Mouse (Mus musculus): ENCODE data around the gene Eno3. TPM values are rescaled to one million over a fixed set of nuclear protein-coding genes. Genes with fewer than 3 reads are reported as not detected.

The Eno3 gene
- polyA plus RNA-seq (2015; fragmentation: Nextera tagmentation; extraction: Ambion mirVana), result 18.3 and 19.7 TPM in 2 replicates

GRCm38 (mm10) chr11:70656964-70657363, at the start of gene Eno3:
Gene Eno3, plus strand, starts transcription at chr11:70657202.
- 12% methylated on average over 3 of the region's 3 CpGs for WGBS
- Histone ChIP-seq H3K4me3 (peak within 1 kb of the TSS; percentile 100), H3K4me2 (peak within 1 kb of the TSS; percentile 97), H3K4me1 (peaks cover 46% of the 10 kb centered on the region), H3K36me3 (peaks cover 24% of the 10 kb centered on the region), H3K27ac (peak within 1 kb of the TSS; percentile 97), H3K9ac (peak within 1 kb of the TSS; percentile 100), H3K27me3 (no peaks in the 10 kb centered on the region), H3K9me3 (no peaks in the 10 kb centered on the region)
- no peak for ATAC-seq (ENCODE audit: insufficient number of reproducible peaks, insufficient read depth, low FRiP score, low TSS enrichment, low read depth)

DNA sequence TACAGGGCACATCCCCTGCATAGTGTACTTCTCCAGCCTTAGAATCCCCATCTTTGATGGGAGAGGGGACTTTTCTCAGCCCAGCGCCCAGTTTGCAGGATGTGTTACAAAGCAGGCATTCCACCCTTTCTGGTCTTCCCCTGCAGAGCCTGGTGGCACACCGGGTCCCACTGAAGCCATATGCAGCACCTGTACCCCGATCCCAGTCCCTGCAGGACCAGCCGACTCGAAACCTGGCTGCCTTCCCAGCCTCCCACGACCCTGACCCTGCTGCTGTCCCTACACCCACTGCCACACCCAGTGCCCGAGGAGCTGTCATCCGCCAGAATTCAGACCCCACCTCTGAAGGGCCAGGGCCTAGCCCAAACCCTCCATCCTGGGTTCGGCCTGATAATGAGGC, 49.4 kb upstream of the Eno3 start:
- H3K4me2 ChIP-seq, result no peak overlapping the region
- H3K36me3 ChIP-seq, result peaks cover 95% of the 10 kb centered on the region

DNA sequence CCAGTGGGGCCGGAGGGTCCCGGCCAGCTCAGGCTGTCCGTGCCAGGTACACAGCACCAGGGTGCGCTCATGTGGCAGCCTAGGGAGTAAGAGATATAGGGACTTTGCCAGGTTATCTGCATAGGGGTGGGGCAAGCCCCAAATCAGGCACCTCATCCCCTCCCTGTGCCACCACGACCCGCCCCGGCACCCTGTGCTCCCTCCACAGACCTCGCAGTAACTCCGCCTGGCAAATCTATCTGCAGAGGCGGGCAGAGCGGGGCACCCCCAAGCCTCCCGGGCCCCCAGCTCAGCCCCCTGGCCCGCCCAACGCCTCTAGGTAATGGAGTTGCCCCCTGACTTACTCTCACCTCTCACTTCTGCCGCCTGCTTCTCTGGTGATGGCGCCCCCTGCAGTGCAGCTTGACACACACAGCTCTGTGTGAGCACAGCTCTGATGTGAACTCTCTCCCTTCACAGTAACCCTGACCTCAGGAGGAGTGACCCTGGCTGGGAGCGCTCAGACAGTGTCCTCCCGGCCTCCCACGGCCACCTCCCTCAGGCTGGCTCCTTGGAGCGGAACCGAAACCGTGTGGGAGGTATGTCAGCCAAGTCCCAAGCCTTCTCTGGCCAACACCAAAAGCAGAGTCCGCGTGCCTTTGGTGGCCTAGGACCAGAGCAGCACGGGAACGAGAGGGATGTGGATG, 48.5 kb upstream of the Eno3 start:
- H3K4me1 ChIP-seq, result no peaks in the 10 kb centered on the region
- 88% methylated on average over 26 of the region's 26 CpGs for WGBS
- no peaks in the 10 kb centered on the region for H3K27me3 ChIP-seq
- H3K36me3 ChIP-seq, result peaks cover 95% of the 10 kb centered on the region
- H3K4me3 ChIP-seq, result no peak overlapping the region
- H3K9ac ChIP-seq, result no peak overlapping the region
- H3K27ac ChIP-seq, result no peak overlapping the region
- H3K9me3 ChIP-seq, result no peaks in the 10 kb centered on the region
- ATAC-seq (ENCODE audit: insufficient number of reproducible peaks, insufficient read depth, low FRiP score, low TSS enrichment, low read depth), result no peak
- H3K4me2 ChIP-seq, result no peak overlapping the region

More for the DNA sequence above, 49.4 kb upstream of the Eno3 start:
- no peak for ATAC-seq (ENCODE audit: insufficient number of reproducible peaks, insufficient read depth, low FRiP score, low TSS enrichment, low read depth)
- H3K27me3 ChIP-seq, result no peaks in the 10 kb centered on the region
- no peak overlapping the region for H3K9ac ChIP-seq
- 87% methylated on average over 9 of the region's 9 CpGs for WGBS
- H3K4me3 ChIP-seq, result no peak overlapping the region
- no peaks in the 10 kb centered on the region for H3K4me1 ChIP-seq
- H3K9me3 ChIP-seq, result no peaks in the 10 kb centered on the region
- H3K27ac ChIP-seq, result no peak overlapping the region

DNA sequence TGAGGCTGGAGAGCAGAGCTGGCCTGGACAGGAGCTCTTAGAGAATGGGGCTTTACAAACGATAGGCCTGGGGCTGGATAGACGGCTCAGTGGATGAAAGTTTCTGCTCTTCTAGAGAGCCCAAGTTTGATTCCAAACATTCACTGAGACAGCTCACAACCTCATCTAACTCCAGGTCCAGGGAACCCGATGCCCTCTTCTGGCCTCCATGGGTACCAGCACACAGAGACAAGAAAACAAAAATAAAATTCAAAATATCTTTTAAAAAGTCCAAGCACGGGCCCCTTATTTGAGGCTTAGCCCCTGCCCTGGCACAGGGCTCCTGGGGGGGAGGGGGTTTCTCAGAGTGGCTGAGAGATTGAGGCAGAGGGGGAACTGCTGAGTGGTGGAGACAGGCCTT, 46.2 kb upstream of the Eno3 start:
- H3K9me3 ChIP-seq, result no peaks in the 10 kb centered on the region
- no peaks in the 10 kb centered on the region for H3K27me3 ChIP-seq
- WGBS, result 87% methylated on average over 4 of the region's 4 CpGs
- no peak for ATAC-seq (ENCODE audit: insufficient number of reproducible peaks, insufficient read depth, low FRiP score, low TSS enrichment, low read depth)
- H3K9ac ChIP-seq, result no peak overlapping the region
- peaks cover 75% of the 10 kb centered on the region for H3K36me3 ChIP-seq
- no peak overlapping the region for H3K4me3 ChIP-seq
- H3K4me2 ChIP-seq, result no peak overlapping the region
- H3K4me1 ChIP-seq, result peaks cover 13% of the 10 kb centered on the region
- H3K27ac ChIP-seq, result no peak overlapping the region

- no peak overlapping the region for H3K27ac ChIP-seq
- H3K9me3 ChIP-seq, result no peaks in the 10 kb centered on the region
- no peak overlapping the region for H3K9ac ChIP-seq
- 83% methylated on average over 7 of the region's 7 CpGs for WGBS
- H3K27me3 ChIP-seq, result peaks cover 7% of the 10 kb centered on the region; the same call in 1 of the 2 replicates
- no peak for ATAC-seq (ENCODE audit: insufficient number of reproducible peaks, insufficient read depth, low FRiP score, low TSS enrichment, low read depth)
- H3K4me2 ChIP-seq, result no peak overlapping the region
- peaks cover 18% of the 10 kb centered on the region for H3K4me1 ChIP-seq
- peaks cover 58% of the 10 kb centered on the region for H3K36me3 ChIP-seq
- H3K4me3 ChIP-seq, result no peak overlapping the region
Observed at GRCm38 (mm10) chr11:70612505-70612904, 44.5 kb upstream of the Eno3 start.

GRCm38 (mm10) chr11:70615074-70615473, 41.9 kb upstream of the Eno3 start:
- Histone ChIP-seq H3K4me1 (peaks cover 18% of the 10 kb centered on the region), H3K9ac (peak overlapping the region; percentile 67), H3K4me2 (peak overlapping the region; percentile 77), H3K4me3 (peak overlapping the region; percentile 42), H3K27ac (peak overlapping the region; percentile 28; the same call in 1 of the 2 replicates), H3K27me3 (peaks cover 7% of the 10 kb centered on the region; the same call in 1 of the 2 replicates), H3K9me3 (no peaks in the 10 kb centered on the region), H3K36me3 (peaks cover 32% of the 10 kb centered on the region)
- peak; percentile 52; the same call in 1 of the 2 replicates for ATAC-seq (ENCODE audit: insufficient number of reproducible peaks, insufficient read depth, low FRiP score, low TSS enrichment, low read depth)
- 4% methylated on average over 17 of the region's 17 CpGs for WGBS

DNA sequence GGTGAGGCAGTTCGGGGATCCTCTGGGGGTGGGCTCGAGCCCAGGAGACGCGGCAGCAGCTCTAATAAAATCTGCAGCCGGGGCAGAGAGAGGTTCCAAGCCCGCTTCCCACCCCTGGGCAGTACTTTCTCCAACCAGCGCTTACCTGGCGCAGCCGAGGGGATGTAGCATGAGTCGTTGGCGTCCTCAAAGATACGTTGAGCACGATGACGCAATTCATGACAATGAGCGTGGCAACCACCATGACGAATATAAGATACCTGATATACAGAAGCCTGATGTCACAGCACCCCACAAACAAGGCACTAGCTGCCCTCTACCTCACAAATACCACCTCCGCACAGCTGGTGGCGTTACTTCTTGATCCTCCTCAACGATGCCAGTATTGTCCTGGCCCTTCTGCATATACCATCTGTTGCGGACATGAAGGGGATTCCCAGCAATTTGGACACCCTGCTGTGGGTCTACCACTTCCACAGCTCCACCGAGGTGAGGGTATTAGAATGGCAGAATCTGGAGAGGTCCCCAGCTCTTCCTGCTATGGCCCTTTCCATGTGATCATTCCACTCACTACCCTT, 41.4 kb upstream of the Eno3 start, which contains the start of gene 4930544D05Rik:
Gene 4930544D05Rik (plus strand): TSS at position 333 of the 578 bp plus-strand sequence.
- peak within 1 kb of the TSS; percentile 28; the same call in 1 of the 2 replicates for H3K27ac ChIP-seq
- peaks cover 18% of the 10 kb centered on the region for H3K4me1 ChIP-seq
- no peak for ATAC-seq (ENCODE audit: insufficient number of reproducible peaks, insufficient read depth, low FRiP score, low TSS enrichment, low read depth)
- H3K27me3 ChIP-seq, result peaks cover 7% of the 10 kb centered on the region; the same call in 1 of the 2 replicates
- peak within 1 kb of the TSS; percentile 77 for H3K4me2 ChIP-seq
- peaks cover 27% of the 10 kb centered on the region for H3K36me3 ChIP-seq
- H3K9me3 ChIP-seq, result no peaks in the 10 kb centered on the region
- 14% methylated on average over 21 of the region's 21 CpGs for WGBS
- H3K9ac ChIP-seq, result peak within 1 kb of the TSS; percentile 67
- H3K4me3 ChIP-seq, result peak within 1 kb of the TSS; percentile 42

GRCm38 (mm10) chr11:70619101-70619500, 37.9 kb upstream of the Eno3 start, which contains the start of gene Chrne:
Gene Chrne, minus strand, starts transcription at chr11:70619216.
- Histone ChIP-seq H3K27ac (no peak within 1 kb of the TSS), H3K36me3 (no peaks in the 10 kb centered on the region), H3K9me3 (no peaks in the 10 kb centered on the region), H3K4me2 (no peak within 1 kb of the TSS), H3K27me3 (peaks cover 7% of the 10 kb centered on the region; the same call in 1 of the 2 replicates), H3K4me1 (peaks cover 18% of the 10 kb centered on the region), H3K4me3 (no peak within 1 kb of the TSS), H3K9ac (no peak within 1 kb of the TSS)
- ATAC-seq (ENCODE audit: insufficient number of reproducible peaks, insufficient read depth, low FRiP score, low TSS enrichment, low read depth), result no peak
- WGBS, result 43% methylated on average over 1 of the region's 1 CpGs

DNA sequence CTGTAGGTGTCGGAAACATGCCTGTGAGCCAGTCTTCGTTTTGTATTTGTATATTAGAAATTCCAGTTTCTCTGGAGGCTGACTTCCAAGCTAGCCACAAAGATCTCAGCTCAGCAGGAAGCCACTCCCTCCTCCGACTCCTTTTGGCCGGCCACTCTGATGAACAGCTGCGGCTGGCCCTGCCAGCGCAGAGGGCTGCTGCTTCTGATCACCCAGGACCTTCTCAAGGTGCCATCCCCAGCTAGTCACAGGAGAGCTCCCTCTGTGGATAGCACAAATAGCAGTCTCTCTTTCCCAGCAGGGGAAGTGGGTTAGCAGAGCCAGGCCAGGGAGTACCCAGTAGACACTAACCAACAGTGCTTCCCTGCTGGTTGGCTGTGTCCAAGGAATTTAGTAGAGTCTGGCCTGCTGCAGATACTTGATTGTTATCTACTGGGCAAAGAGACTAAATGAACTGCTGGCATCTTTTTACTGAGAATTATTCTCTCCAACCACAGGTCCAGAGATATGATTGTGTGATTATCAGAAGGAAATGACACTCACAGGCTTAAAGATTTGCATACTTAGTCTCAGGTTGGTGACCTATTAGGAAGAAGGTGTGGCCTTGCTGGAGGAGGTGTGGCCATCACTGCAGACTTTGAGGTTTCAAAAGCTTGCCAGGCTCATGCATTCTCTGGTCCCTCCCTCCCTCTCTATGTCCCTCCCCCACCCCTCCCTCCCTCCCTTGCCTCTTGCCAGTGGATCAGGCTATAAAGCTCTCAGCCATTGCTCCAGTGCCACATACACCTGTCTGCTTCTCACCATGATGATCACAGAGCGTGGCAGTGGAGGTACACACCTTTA, 34.8 kb upstream of the Eno3 start:
- no peak overlapping the region for H3K27ac ChIP-seq
- 49% methylated on average over 7 of the region's 7 CpGs for WGBS
- no peaks in the 10 kb centered on the region for H3K36me3 ChIP-seq
- H3K4me1 ChIP-seq, result no peaks in the 10 kb centered on the region
- no peak overlapping the region for H3K4me2 ChIP-seq
- H3K27me3 ChIP-seq, result no peaks in the 10 kb centered on the region
- no peak overlapping the region for H3K4me3 ChIP-seq
- ATAC-seq (ENCODE audit: insufficient number of reproducible peaks, insufficient read depth, low FRiP score, low TSS enrichment, low read depth), result no peak
- no peaks in the 10 kb centered on the region for H3K9me3 ChIP-seq
- peak overlapping the region; percentile 40; the same call in 1 of the 2 replicates for H3K9ac ChIP-seq

- Histone ChIP-seq H3K4me3 (no peak overlapping the region), H3K36me3 (no peaks in the 10 kb centered on the region), H3K9me3 (no peaks in the 10 kb centered on the region), H3K9ac (no peak overlapping the region), H3K4me1 (no peaks in the 10 kb centered on the region), H3K27me3 (no peaks in the 10 kb centered on the region), H3K4me2 (no peak overlapping the region), H3K27ac (no peak overlapping the region)
- no peak for ATAC-seq (ENCODE audit: insufficient number of reproducible peaks, insufficient read depth, low FRiP score, low TSS enrichment, low read depth)
- WGBS, result 79% methylated on average over 10 of the region's 10 CpGs
Observed at GRCm38 (mm10) chr11:70623053-70623742, 33.8 kb upstream of the Eno3 start.

- no peak overlapping the region for H3K27ac ChIP-seq
- H3K9ac ChIP-seq, result no peak overlapping the region
- no peak for ATAC-seq (ENCODE audit: insufficient number of reproducible peaks, insufficient read depth, low FRiP score, low TSS enrichment, low read depth)
- no peaks in the 10 kb centered on the region for H3K27me3 ChIP-seq
- no peaks in the 10 kb centered on the region for H3K36me3 ChIP-seq
- no peak overlapping the region for H3K4me3 ChIP-seq
- 49% methylated on average over 4 of the region's 4 CpGs for WGBS
- H3K4me2 ChIP-seq, result no peak overlapping the region
- no peaks in the 10 kb centered on the region for H3K9me3 ChIP-seq
- no peaks in the 10 kb centered on the region for H3K4me1 ChIP-seq
Observed at GRCm38 (mm10) chr11:70625473-70625872, 31.5 kb upstream of the Eno3 start.

Measured in embryonic facial prominence, embryonic 13.5 days (tissue).